Mouse (Mus musculus) forebrain, embryonic 16.5 days (tissue): ENCODE data around the gene Pik3cb. TPM values are rescaled to one million over a fixed set of nuclear protein-coding genes. Genes with fewer than 3 reads are reported as not detected.
A peak's percentile ranks its signal among the peaks of the same experiment; 100 is the strongest.

Experiments used
- ATAC-seq: fragments of 200-750 bp; cut with Nextera tagmentation; 2 replicates; pipeline ENCODE4 v1.8.0; 2017; ENCODE audit warnings: mild to moderate bottlenecking, moderate library complexity
- H3K27ac ChIP-seq: fragments of 300-500 bp; sonication (generic); 2 replicates; pipeline ENCODE4 v1.5.1; 2014; ENCODE audit warnings: low read length, control low read depth
- H3K27me3 ChIP-seq: fragments of 300-500 bp; sonication (generic); replicated peaks from 2 replicates; pipeline ENCODE4 v1.6.1; 2014; ENCODE audit warnings: low read length; ENCODE audit not compliant: control insufficient read depth, insufficient read depth
- H3K36me3 ChIP-seq: fragments of 300-500 bp; sonication (generic); 2 replicates; pipeline ENCODE4 v1.6.1; 2014; ENCODE audit not compliant: control insufficient read depth, insufficient read depth
- H3K4me1 ChIP-seq: fragments of 300-500 bp; sonication (generic); replicated peaks from 2 replicates; pipeline ENCODE4 v1.6.1; 2014; ENCODE audit warnings: low read length; ENCODE audit not compliant: control insufficient read depth, insufficient read depth
- H3K4me2 ChIP-seq: fragments of 300-500 bp; sonication (generic); 2 replicates; pipeline ENCODE4 v1.6.1; 2014; ENCODE audit warnings: mild to moderate bottlenecking, low read length, control low read depth
- H3K4me3 ChIP-seq: fragments of 300-500 bp; sonication (generic); replicated peaks from 2 replicates; pipeline ENCODE4 v1.5.1; 2014; ENCODE audit warnings: mild to moderate bottlenecking, low read length, control low read depth
- H3K9ac ChIP-seq: fragments of 300-500 bp; sonication (generic); replicated peaks from 2 replicates; pipeline ENCODE4 v1.6.1; 2014; ENCODE audit warnings: low read depth, low read length, control low read depth
- H3K9me3 ChIP-seq: fragments of 300-500 bp; sonication (generic); 2 replicates; pipeline ENCODE4 v1.6.1; 2016; ENCODE audit warnings: low read length; ENCODE audit not compliant: control insufficient read depth
- WGBS: fragments of 180-500 bp; shearing (Covaris S2); extraction: QIAGEN DNeasy Blood & Tissue Kit; methylation state at CpG from one replicate; pipeline ENCODE4 v1.1.7; 2014; 5-methylcytosine and 5-hydroxymethylcytosine counted together
- polyA plus RNA-seq: library from polyadenylated mRNA; unstranded; fragments of >200 nt; fragmentation: Nextera tagmentation; extraction: Ambion mirVana; gene quantifications from 2 replicates; pipeline ENCODE4 v1.2.1, GENCODE M21; 2015

Gene Pik3cb
- polyA plus RNA-seq, result 3.2 and 3.9 TPM in 2 replicates

DNA sequence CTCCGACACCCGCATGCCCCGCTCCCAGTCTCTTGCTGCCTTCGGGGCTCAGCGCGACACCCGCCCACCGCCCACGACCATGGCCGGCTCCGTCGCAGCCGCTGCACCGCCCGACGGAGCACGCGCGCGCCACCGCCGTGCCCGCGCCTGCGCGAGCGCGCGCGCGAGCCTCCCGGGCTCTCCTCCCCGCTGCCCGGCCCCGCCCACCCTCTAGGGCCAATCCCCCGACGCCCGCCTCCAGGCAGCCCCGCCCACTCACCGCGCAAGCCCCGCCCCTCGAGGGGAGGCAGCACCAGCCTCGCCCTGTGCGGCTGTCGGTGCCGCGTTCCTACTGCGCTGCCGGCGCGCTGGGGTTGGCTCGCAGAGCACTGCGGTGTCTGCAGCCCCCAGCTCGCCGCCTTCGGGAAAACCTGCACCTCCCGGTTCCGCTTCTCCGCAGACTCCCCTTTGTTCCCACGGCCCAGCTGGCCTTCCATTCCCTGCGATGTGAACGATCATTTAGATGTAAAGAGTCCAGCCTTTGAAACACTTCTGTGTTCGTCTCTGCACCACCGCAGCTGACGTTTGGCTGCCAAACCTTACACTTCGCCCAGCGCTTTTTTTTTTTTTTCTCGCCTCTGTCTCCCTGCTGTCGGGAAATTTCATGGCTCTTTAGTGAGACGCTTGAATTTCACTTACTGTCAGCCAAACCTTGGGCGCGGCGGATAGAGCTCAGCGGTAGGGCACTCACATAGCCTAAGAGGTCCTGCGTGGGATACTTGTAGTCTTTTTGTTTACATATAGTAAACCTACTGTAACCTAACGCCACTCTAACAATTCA, at the start of gene Pik3cb:
Gene Pik3cb (minus strand): TSS at position 559 of the 820 bp plus-strand sequence.
- Histone ChIP-seq H3K4me3 (peak within 1 kb of the TSS; percentile 84), H3K9me3 (no peaks in the 10 kb centered on the region), H3K4me1 (peaks cover 14% of the 10 kb centered on the region), H3K27ac (peak within 1 kb of the TSS; percentile 94), H3K9ac (peak within 1 kb of the TSS; percentile 93), H3K27me3 (no peaks in the 10 kb centered on the region), H3K36me3 (no peaks in the 10 kb centered on the region), H3K4me2 (peak within 1 kb of the TSS; percentile 60)
- ATAC-seq, result peak; percentile 98
- under 1% methylated on average over 56 of the region's 77 CpGs for WGBS

DNA sequence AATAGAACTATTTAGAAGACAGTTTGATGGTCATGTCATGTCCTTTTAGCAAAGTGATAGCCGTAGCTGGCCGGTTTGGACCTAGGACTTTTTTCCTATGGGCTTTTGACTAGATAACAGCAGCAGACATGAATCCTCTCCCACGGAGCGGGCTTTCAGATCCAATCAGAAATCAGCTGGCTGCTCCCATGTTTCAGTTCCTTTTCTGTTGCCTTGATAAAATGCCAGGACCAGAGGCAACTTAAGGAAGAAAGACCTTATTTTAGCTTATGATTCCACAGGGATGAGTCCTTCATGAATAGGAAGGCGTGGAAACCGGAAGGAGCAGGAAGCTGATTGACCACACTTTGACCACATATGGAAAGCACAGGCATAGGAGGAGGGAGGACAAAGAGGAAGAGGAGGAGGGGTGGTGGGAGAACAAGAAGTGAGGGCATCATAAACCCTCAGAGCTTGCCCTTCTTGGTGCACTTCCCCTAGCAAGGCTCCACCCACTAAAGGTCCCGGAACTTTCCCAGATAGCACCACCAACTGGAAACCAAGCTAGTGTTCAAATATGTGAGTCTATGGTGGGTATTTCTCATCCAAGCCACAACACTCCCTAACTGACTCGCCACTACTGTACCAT, 42.7 kb upstream of the Pik3cb start:
- no peaks in the 10 kb centered on the region for H3K27me3 ChIP-seq
- H3K4me1 ChIP-seq, result peaks cover 7% of the 10 kb centered on the region; the same call in 1 of the 2 replicates
- H3K36me3 ChIP-seq, result no peaks in the 10 kb centered on the region
- no peak for ATAC-seq
- H3K9me3 ChIP-seq, result no peaks in the 10 kb centered on the region
- 89% methylated on average over 8 of the region's 8 CpGs for WGBS
- no peak overlapping the region for H3K27ac ChIP-seq
- H3K4me2 ChIP-seq, result no peak overlapping the region
- no peak overlapping the region for H3K4me3 ChIP-seq
- no peak overlapping the region for H3K9ac ChIP-seq

DNA sequence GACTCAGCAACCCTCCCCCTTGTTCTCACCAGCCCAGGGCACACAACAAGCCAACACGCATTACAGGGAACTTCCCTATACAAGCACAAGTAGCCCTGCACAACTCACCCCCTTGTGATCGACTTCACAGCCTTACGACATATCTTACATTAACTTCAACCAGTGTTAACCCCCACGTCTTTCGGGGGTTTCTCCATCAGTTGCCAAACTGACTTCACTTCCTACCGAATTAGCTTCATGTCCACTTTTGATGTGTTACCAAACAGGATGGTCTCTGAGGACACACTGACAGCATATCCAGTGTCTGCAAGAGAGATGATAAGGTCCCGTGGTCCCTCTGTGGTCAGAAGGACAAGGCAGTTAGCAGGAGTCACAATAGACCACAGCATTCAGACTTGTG, 41.7 kb upstream of the Pik3cb start:
- 93% methylated on average over 7 of the region's 7 CpGs for WGBS
- no peak for ATAC-seq
- H3K27ac ChIP-seq, result no peak overlapping the region

DNA sequence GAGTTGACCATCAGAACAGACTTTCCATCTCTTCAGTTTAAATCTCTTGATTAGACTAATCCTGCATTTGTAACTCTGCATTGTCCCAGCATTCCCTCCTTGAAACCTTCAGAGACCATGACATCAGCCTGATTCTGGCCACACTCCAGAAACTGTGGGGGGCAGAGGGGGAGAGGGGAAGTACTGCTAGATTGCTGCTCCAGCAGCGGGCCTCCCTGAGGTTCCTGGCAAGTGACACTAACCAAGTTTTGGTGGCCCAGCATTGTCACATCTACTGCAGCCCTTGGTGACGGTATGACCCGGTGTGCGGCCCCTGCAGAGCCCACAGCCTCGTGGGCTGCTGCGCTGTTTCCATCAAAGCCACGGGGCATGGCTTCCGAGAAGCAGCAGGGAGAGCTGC, 39.9 kb upstream of the Pik3cb start:
- Histone ChIP-seq H3K4me2 (no peak overlapping the region), H3K9me3 (no peaks in the 10 kb centered on the region), H3K27ac (no peak overlapping the region), H3K4me1 (peaks cover 7% of the 10 kb centered on the region; the same call in 1 of the 2 replicates), H3K9ac (no peak overlapping the region), H3K36me3 (no peaks in the 10 kb centered on the region), H3K4me3 (no peak overlapping the region), H3K27me3 (no peaks in the 10 kb centered on the region)
- 44% methylated on average over 8 of the region's 8 CpGs for WGBS
- ATAC-seq, result no peak

More for the DNA sequence above, 41.7 kb upstream of the Pik3cb start:
- Histone ChIP-seq H3K4me2 (no peak overlapping the region), H3K9ac (no peak overlapping the region), H3K27me3 (no peaks in the 10 kb centered on the region), H3K36me3 (no peaks in the 10 kb centered on the region), H3K4me1 (peaks cover 7% of the 10 kb centered on the region; the same call in 1 of the 2 replicates), H3K4me3 (no peak overlapping the region), H3K9me3 (no peaks in the 10 kb centered on the region)

DNA sequence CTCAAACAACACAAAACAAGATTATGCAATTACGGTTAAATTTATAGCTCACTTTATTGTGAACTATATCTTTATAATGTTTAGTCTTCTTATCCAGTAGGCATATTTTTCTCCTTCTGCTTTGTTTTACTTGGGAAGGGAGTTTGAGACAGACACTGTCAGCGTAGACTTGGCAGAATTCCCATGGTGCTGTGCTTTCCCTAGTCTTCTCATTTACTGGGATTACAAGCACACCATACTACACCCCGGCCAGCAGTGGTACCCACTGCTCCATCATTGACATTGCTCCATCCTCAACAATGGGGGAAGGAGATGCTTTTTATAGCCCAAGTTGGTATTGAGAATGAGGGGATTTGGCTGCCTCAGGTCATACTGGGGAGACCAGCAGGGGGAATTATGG, 38.3 kb upstream of the Pik3cb start:
- H3K9ac ChIP-seq, result no peak overlapping the region
- no peaks in the 10 kb centered on the region for H3K27me3 ChIP-seq
- no peak overlapping the region for H3K4me3 ChIP-seq
- peak; percentile 54 for ATAC-seq
- WGBS, result 64% methylated on average over 3 of the region's 3 CpGs
- no peaks in the 10 kb centered on the region for H3K36me3 ChIP-seq
- H3K9me3 ChIP-seq, result no peaks in the 10 kb centered on the region
- no peak overlapping the region for H3K4me2 ChIP-seq
- no peak overlapping the region for H3K27ac ChIP-seq
- peaks cover 7% of the 10 kb centered on the region; the same call in 1 of the 2 replicates for H3K4me1 ChIP-seq

DNA sequence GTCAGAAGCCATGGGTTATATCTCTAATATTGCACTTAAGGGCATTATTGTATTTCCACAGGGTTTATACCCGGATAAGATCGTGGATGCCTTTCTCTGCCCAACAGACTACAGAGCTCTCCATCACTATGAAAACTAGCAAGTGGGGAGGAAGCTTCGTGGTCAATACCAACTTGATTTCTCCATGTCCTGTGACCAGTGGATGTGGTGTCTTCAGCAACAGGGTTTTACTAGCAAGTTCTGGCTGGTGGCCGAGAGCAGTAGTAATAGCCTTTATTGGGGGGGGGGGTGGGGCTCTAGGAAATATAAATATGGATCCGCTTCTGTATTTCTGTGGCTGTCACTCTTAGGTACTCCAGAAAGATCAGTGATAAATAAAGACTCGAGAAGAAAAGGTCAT, 35.4 kb upstream of the Pik3cb start:
- H3K27ac ChIP-seq, result no peak overlapping the region
- ATAC-seq, result no peak
- no peaks in the 10 kb centered on the region for H3K27me3 ChIP-seq
- no peak overlapping the region for H3K9ac ChIP-seq
- H3K36me3 ChIP-seq, result no peaks in the 10 kb centered on the region
- 90% methylated on average over 6 of the region's 6 CpGs for WGBS
- H3K4me1 ChIP-seq, result peaks cover 7% of the 10 kb centered on the region; the same call in 1 of the 2 replicates
- no peak overlapping the region for H3K4me2 ChIP-seq
- no peak overlapping the region for H3K4me3 ChIP-seq
- H3K9me3 ChIP-seq, result no peaks in the 10 kb centered on the region

DNA sequence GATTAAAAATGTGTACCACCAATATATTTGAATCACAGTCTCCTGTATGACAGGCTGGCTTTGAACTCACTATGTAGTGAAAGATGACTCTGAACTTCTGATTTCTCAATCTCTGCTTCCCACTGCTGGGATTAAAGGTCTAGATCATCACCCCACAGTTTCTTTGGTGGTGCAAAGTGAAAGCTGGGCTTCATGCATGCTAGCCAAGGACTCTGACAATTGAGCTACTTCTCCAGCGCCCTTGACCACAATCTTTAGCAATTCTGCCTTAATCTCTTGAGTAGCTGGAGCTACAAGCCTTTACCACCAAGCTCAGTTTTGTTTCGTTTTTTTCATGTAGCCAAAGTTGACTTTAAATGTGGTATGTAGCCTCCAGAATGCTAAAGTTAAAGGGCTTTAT, 32.4 kb upstream of the Pik3cb start:
- H3K36me3 ChIP-seq, result no peaks in the 10 kb centered on the region
- H3K9ac ChIP-seq, result no peak overlapping the region
- no peak for ATAC-seq
- H3K4me1 ChIP-seq, result no peaks in the 10 kb centered on the region
- 78% methylated on average over 2 of the region's 2 CpGs for WGBS
- no peak overlapping the region for H3K27ac ChIP-seq
- H3K27me3 ChIP-seq, result no peaks in the 10 kb centered on the region
- no peaks in the 10 kb centered on the region for H3K9me3 ChIP-seq
- no peak overlapping the region for H3K4me3 ChIP-seq
- no peak overlapping the region for H3K4me2 ChIP-seq

DNA sequence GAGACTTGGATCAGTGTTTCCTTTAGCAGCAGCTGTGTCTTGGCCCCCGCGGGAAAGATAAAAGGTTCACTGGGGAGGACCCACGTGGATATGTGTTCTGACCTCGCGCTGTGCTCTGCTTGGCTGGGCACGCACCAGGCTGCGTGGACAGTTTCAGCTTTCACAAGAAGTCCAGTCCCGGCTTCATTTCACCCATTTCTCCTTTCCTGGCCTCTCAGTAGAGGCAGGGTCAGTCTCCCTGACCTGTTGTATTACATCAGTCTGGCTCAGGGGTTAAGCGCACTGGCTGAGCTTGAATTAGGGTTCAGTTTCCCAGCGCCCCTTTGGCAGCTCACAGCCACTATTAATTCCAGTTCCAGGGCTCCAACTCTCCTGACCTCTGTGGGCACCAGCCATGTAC, 30.8 kb upstream of the Pik3cb start:
- H3K4me3 ChIP-seq, result no peak overlapping the region
- no peak overlapping the region for H3K4me2 ChIP-seq
- WGBS, result 72% methylated on average over 10 of the region's 10 CpGs
- H3K9ac ChIP-seq, result no peak overlapping the region
- no peaks in the 10 kb centered on the region for H3K4me1 ChIP-seq
- no peaks in the 10 kb centered on the region for H3K9me3 ChIP-seq
- no peaks in the 10 kb centered on the region for H3K27me3 ChIP-seq
- no peak overlapping the region for H3K27ac ChIP-seq
- H3K36me3 ChIP-seq, result no peaks in the 10 kb centered on the region
- no peak for ATAC-seq

DNA sequence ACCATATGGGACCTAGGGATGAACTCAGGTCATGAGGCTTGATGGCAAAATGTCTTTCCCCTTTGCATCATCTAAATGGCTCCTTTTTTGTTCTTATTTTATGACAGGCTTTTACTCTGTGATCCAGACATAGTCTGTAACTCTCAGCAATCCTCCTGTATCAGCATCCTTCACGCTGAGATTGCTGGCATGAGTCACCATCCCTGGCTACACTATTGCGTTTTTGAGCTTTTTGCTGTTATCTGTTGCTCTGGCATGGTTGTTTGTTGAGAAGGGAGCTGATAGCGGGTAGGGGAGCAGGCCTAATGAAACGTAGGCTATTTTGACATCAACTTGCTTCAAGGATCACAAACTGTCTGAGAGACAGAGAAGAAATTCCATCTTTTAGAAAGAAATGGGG, 28.6 kb upstream of the Pik3cb start:
- Histone ChIP-seq H3K9ac (no peak overlapping the region), H3K27me3 (no peaks in the 10 kb centered on the region), H3K27ac (no peak overlapping the region), H3K4me2 (no peak overlapping the region), H3K4me1 (peaks cover 9% of the 10 kb centered on the region), H3K36me3 (no peaks in the 10 kb centered on the region), H3K4me3 (no peak overlapping the region), H3K9me3 (no peaks in the 10 kb centered on the region)
- ATAC-seq, result no peak
- 58% methylated on average over 4 of the region's 4 CpGs for WGBS
